Mouse (Mus musculus) adrenal gland, postnatal 36 days (tissue): Measurements from ENCODE around the gene Ccl3. TPM values are rescaled to one million over a fixed set of nuclear protein-coding genes. Genes with fewer than 3 reads are reported as not detected.

Experiments used
- DNase-seq, 2 experiments: peaks; one replicate each; pipeline ENCODE4 v3.0.0; 2021; ENCODE audit warnings: mixed read lengths in 1 of 2
- total RNA-seq, 2 experiments: library from RNA; stranded (reverse); gene quantifications; 2 replicates each; pipeline ENCODE4 v1.2.3; 2021

Ccl3 gene
- total RNA-seq, 2 experiments from 2014 or later, result not detected

GRCm38 (mm10) chr11:83619037-83619436 lies 30.1 kb downstream of the Ccl3 start:
- no peak for DNase-seq

- DNase-seq, result no peak
Measured at GRCm38 (mm10) chr11:83618238-83618637, 30.9 kb downstream of the Ccl3 start.

DNA sequence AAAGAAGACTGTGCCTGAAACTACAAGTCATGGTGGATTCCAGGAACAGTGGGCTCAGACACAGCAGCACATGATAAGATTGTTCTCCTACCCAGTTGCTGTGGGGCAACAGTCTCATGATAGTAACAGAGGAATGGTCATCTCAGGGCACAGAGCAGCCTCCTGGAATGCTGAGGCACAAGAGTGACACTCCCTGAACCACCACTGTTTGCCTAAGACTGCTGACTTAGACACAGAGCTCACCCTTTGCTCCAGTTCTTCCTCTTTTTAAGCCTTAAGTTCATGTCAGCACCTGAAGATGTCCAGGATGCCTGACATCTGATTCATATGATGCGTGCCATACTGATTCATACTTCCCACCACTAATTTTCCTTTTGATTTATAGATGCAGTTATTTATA lies 32.6 kb downstream of the Ccl3 start:
- DNase-seq, result no peak

- no peak for DNase-seq
Measured at GRCm38 (mm10) chr11:83610900-83611299, 38.3 kb downstream of the Ccl3 start.

GRCm38 (mm10) chr11:83606396-83606795 lies 42.8 kb downstream of the Ccl3 start:
- DNase-seq, result no peak

DNA sequence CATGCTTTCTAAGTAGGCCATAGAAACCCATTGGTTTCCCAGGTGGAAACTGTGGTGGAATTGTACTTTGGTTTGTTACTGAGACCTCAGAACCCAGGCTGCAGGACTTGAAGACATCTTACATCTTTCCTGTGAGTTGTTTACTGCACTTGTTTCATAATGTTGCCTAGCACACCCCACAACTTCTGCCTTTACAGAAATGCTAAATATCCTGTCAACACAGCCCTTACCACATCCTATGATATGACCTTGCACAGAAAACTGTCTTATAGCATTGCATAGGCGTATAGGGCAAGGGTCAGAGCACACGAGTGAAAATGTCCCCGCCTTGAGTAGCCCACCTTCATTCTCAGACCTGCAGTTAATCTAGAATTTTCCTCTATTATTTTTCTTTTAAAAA lies 43.6 kb downstream of the Ccl3 start:
- no peak for DNase-seq

- no peak for DNase-seq
Measured at GRCm38 (mm10) chr11:83604698-83605097, 44.5 kb downstream of the Ccl3 start.

- DNase-seq, result no peak
Measured at GRCm38 (mm10) chr11:83603399-83603798, 45.8 kb downstream of the Ccl3 start.

- DNase-seq, result no peak
Measured at GRCm38 (mm10) chr11:83600576-83600975, 48.6 kb downstream of the Ccl3 start.

GRCm38 (mm10) chr11:83598991-83599390 lies 50.2 kb downstream of the Ccl3 start:
- DNase-seq, result no peak

DNA sequence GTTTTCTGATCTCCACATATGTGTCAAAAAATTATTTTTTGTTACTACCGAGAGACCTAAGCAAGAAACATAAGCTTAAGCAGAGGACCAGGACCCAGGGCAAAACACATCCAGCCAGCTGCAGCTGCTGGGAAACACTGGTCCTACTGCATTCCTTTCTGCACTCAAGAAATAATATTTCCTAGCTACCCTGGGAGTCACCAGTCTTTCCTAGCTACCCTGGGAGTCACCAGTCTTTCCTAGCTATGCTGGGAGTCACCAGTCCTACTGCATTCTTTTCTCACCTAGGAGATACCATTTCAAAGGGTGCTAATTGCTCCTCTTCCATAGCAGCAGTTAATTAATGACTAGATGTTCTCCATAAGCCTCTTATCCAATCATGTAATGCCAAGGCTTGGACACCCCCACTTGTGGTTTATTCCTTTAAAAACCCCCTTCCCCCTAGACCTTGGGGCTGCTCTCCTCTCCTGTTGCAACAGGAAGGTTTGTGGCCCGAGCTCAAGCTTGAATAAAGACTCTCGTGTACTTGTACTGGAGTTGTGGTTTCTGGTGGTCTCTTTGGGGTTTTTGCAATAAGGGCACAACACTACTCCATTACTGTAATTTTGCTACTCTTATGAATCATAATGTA lies 50.8 kb downstream of the Ccl3 start:
- DNase-seq, result no peak

Other genes with a start within 250 kb of the Ccl3 start
- 10 to 100 TPM; 12.0 to 13.6 TPM for gene Rasl10b, start 240.2 kb downstream of the Ccl3 start, total RNA-seq
- gene Gas2l2, start 219.9 kb downstream of the Ccl3 start, total RNA-seq, result not detected
- under 1 TPM; 0.30 to 0.43 TPM for gene 1700020L24Rik, start 211.7 kb downstream of the Ccl3 start, total RNA-seq
- 10 to 100 TPM; 11.0 to 12.7 TPM for gene Mmp28, start 186.3 kb downstream of the Ccl3 start, total RNA-seq
- 10 to 100 TPM; 62.2 to 78.5 TPM for gene Taf15, start 176.3 kb downstream of the Ccl3 start, total RNA-seq
- not detected for gene Heatr9, start 127.2 kb downstream of the Ccl3 start, total RNA-seq
- gene Ccl5, start 118.8 kb downstream of the Ccl3 start, total RNA-seq, result 1 to 10 TPM in 1 of 2 experiments, under 1 TPM in 1; 0.79 to 2.2 TPM
- 10 to 100 TPM in 1 of 2 experiments, 1 to 10 TPM in 1; 4.7 to 13.1 TPM for gene Ccl9, start 70.7 kb downstream of the Ccl3 start, total RNA-seq
- gene Ccl6, start 56.3 kb downstream of the Ccl3 start, total RNA-seq, result 10 to 100 TPM; 11.4 to 30.4 TPM
- gene Rpl9-ps1, start 3.7 kb downstream of the Ccl3 start, total RNA-seq, result not detected
- under 1 TPM in 1 of 2 experiments, not detected in 1; 0.50 TPM for gene Ccl4, start 13.2 kb upstream of the Ccl3 start, total RNA-seq
- 1 to 10 TPM in 1 of 2 experiments, under 1 TPM in 1; 0.59 to 2.2 TPM for gene Wfdc17, start 54.6 kb upstream of the Ccl3 start, total RNA-seq
- gene Wfdc18, start 59.7 kb upstream of the Ccl3 start, total RNA-seq, result not detected
- gene Wfdc21, start 97.6 kb upstream of the Ccl3 start, total RNA-seq, result 1 to 10 TPM in 1 of 2 experiments, not detected in 1; 1.1 TPM
- 10 to 100 TPM; 11.3 to 14.6 TPM for gene Heatr6, start 104.3 kb upstream of the Ccl3 start, total RNA-seq
- not detected for gene Hnf1b, start 200.7 kb upstream of the Ccl3 start, total RNA-seq